Mouse (Mus musculus): ENCODE measurements around the gene Fam20a.

DNA sequence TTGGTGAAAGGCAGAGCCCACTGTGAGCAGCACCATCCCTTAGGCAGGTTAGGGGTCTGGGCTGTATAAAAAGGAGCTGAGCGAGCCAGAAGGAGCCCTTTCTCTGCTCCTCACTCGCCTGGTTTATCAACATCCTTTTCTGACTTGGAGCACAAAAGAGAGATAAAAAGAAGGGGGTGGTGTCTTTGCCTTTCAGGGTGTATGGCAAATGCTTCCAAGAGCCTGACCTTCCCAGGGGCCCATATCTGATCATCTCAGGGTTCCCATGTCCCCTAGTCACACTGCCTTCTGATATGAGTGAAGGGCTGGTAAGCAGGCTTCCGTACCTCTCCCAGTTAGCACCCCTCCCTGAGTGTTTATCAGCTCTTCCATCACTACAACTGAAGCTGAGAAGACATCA, 94.0 kb downstream of the Fam20a start:
- no peak for TF ChIP-seq CTCF (IDR thresholded peaks at IDR 0.05; ENCODE audit: low read depth)
- no peak for TF ChIP-seq EP300 (IDR thresholded peaks at IDR 0.05; ENCODE audit: low read depth)

Data from liver, embryonic 14.5 days (tissue).